Mouse (Mus musculus) monocyte, adult 2 months (primary cell): Measurements from ENCODE around the gene Fads3.
A peak's percentile ranks its signal among the peaks of the same experiment; 100 is the strongest.

Experiments used
- DNase-seq, 2 experiments: peaks; one replicate each; pipeline ENCODE4 v3.0.0; 2022; ENCODE audit warnings: low spot score in 2 of 2, low read depth in 1 of 2

Gene Fads3

GRCm38 (mm10) chr19:10041388-10042148 is at the start of gene Fads3:
Fads3 (plus strand) TSS chr19:10041569.
- DNase-seq: no peak

- no peak for DNase-seq
These were observed 49.1 kb upstream of the Fads3 start for GRCm38 (mm10) chr19:9992011-9992958.

- DNase-seq: peak; percentile 60 to 74
These were observed 48.2 kb upstream of the Fads3 start for GRCm38 (mm10) chr19:9993036-9993656.

- no peak for DNase-seq
These were observed 43.9 kb upstream of the Fads3 start for GRCm38 (mm10) chr19:9997204-9998062.

- DNase-seq: no peak
These were observed 43.3 kb upstream of the Fads3 start for GRCm38 (mm10) chr19:9998063-9998416.

- no peak for DNase-seq
These were observed 42.5 kb upstream of the Fads3 start for GRCm38 (mm10) chr19:9998736-9999486.

- DNase-seq: no peak
These were observed 41.0 kb upstream of the Fads3 start for GRCm38 (mm10) chr19:10000330-10000729.

- DNase-seq: no peak
These were observed 40.0 kb upstream of the Fads3 start, which contains the start of the genes Best1 and Rab3il1 for GRCm38 (mm10) chr19:10001206-10001969. Best1 (minus strand) TSS chr19:10001633. Rab3il1 (plus strand) TSS chr19:10001669.

- DNase-seq: no peak
These were observed 37.7 kb upstream of the Fads3 start for GRCm38 (mm10) chr19:10003696-10004095.

- no peak for DNase-seq
These were observed 30.0 kb upstream of the Fads3 start for GRCm38 (mm10) chr19:10011408-10011807.

GRCm38 (mm10) chr19:10012827-10013278 is 28.5 kb upstream of the Fads3 start:
- no peak for DNase-seq

- no peak for DNase-seq
These were observed 28.0 kb upstream of the Fads3 start for GRCm38 (mm10) chr19:10013348-10013747.

- no peak for DNase-seq
These were observed 27.5 kb upstream of the Fads3 start for GRCm38 (mm10) chr19:10013913-10014312.

- no peak for DNase-seq
These were observed 26.5 kb upstream of the Fads3 start for GRCm38 (mm10) chr19:10014824-10015223.

GRCm38 (mm10) chr19:10015442-10015841 is 25.9 kb upstream of the Fads3 start:
- no peak for DNase-seq

GRCm38 (mm10) chr19:10016151-10016550 is 25.2 kb upstream of the Fads3 start:
- DNase-seq: no peak

- DNase-seq: peak; percentile 56 to 77
These were observed 23.5 kb upstream of the Fads3 start for GRCm38 (mm10) chr19:10017637-10018526.

GRCm38 (mm10) chr19:10018527-10018818 is 22.9 kb upstream of the Fads3 start:
- DNase-seq: no peak
